Mouse (Mus musculus) G1E (cell line): ENCODE measurements around the gene Slc16a5.

ENCODE experiments used
- CTCF ChIP-seq: IDR thresholded peaks from 2 replicates; pipeline ENCODE4 v1.5.1; 2012; ENCODE audit warnings: low read depth, low read length, inconsistent platforms, mixed read lengths
- GATA1 ChIP-seq: IDR thresholded peaks from 2 replicates; pipeline ENCODE4 v1.6.1; 2012; ENCODE audit warnings: borderline replicate concordance, low read length, inconsistent platforms, mixed read lengths
- TAL1 ChIP-seq: conservative IDR thresholded peaks from 2 replicates; pipeline ENCODE4 v1.6.1; 2012; ENCODE audit warnings: low read depth, low read length, inconsistent platforms, mixed read lengths

DNA sequence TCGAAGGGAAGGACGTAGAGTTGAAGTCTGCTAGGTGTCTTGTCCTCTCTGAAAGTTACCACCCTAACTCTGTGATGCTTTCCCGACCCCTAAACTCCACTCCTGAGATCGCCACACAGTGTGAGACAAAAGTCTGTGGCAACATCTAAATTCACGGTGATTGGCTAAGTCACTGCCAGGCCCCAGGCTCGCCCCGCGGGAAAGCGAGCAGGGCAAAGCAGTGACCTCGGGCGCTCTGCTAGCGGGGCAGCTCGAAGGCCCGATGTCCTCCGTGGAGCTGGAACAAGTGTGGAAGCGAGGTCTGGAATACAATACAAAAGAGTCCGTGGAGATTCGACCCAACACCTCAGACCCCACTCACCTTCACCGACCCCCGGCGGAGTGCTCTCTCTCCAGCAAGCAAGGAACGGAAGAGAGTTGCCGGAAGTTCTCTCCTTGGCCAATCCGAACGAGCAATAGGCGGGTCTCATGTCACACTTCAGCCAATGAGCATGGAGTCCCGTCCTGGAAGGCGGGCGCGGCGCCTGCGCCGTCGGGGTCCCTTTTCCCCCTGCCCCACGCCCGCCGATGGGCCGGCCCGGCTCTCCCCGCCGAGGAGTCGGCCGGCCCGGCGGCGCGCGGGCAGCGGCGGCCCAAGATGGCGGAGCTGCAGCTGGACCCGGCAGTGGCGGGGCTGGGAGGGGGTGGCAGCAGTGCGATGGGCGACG, 42.6 kb upstream of the Slc16a5 start, which contains the start of the genes Atp5h and Kctd2:
- TF ChIP-seq TAL1: no peak
- TF ChIP-seq CTCF: no peak
- TF ChIP-seq GATA1: no peak
